Mouse (Mus musculus): ENCODE data around the gene Krt6a.

- TF ChIP-seq GATA1 (IDR thresholded peaks at IDR 0.05; ENCODE audit: borderline replicate concordance, low read length) (no peak), FLI1 (IDR thresholded peaks at IDR 0.05; ENCODE audit: low read length) (no peak)
Observed at GRCm38 (mm10) chr15:101697326-101698188, 3.5 kb upstream of the Krt6a start.

Measured in megakaryocyte, embryonic 14.5 days (primary cell).